Mouse (Mus musculus): ENCODE results near the gene Nol8. TPM values are rescaled to one million over a fixed set of nuclear protein-coding genes. Genes with fewer than 3 reads are reported as not detected.

Nol8 gene
- polyA plus RNA-seq, 1 experiment from 2014 or later, result 17.5 TPM

- Histone ChIP-seq H3K36me3 (peaks cover 56% of the 10 kb centered on the region), H3K4me3 (no peak overlapping the region), H3K9ac (no peak overlapping the region), H3K27me3 (no peaks in the 10 kb centered on the region), H3K27ac (no peak overlapping the region), H3K4me2 (no peak overlapping the region), H3K9me3 (no peaks in the 10 kb centered on the region), H3K4me1 (no peaks in the 10 kb centered on the region)
- no peak for ATAC-seq (ENCODE audit: insufficient number of reproducible peaks, insufficient read depth, low FRiP score, low TSS enrichment, low read depth)
- 95% methylated on average over 5 of the region's 5 CpGs for WGBS
These were observed 38.2 kb downstream of the Nol8 start for GRCm38 (mm10) chr13:49691056-49691455.

- 89% methylated on average over 11 of the region's 11 CpGs for WGBS
- H3K36me3 ChIP-seq, result peaks cover 81% of the 10 kb centered on the region
These were observed 50.4 kb downstream of the Nol8 start for GRCm38 (mm10) chr13:49703216-49703779.

GRCm38 (mm10) chr13:49706032-49706690 lies 53.3 kb downstream of the Nol8 start:
- peaks cover 94% of the 10 kb centered on the region for H3K36me3 ChIP-seq
- no peak for ATAC-seq (ENCODE audit: insufficient number of reproducible peaks, insufficient read depth, low FRiP score, low TSS enrichment, low read depth)
- WGBS, result 88% methylated on average over 3 of the region's 3 CpGs

More at GRCm38 (mm10) chr13:49703216-49703779, 50.4 kb downstream of the Nol8 start:
- H3K9ac ChIP-seq, result no peak overlapping the region
- H3K27me3 ChIP-seq, result no peaks in the 10 kb centered on the region
- H3K27ac ChIP-seq, result no peak overlapping the region
- no peaks in the 10 kb centered on the region for H3K4me1 ChIP-seq
- H3K9me3 ChIP-seq, result no peaks in the 10 kb centered on the region
- H3K4me3 ChIP-seq, result no peak overlapping the region
- no peak for ATAC-seq (ENCODE audit: insufficient number of reproducible peaks, insufficient read depth, low FRiP score, low TSS enrichment, low read depth)
- no peak overlapping the region for H3K4me2 ChIP-seq

GRCm38 (mm10) chr13:49708311-49708710 lies 55.4 kb downstream of the Nol8 start:
- peaks cover 93% of the 10 kb centered on the region for H3K36me3 ChIP-seq
- ATAC-seq (ENCODE audit: insufficient number of reproducible peaks, insufficient read depth, low FRiP score, low TSS enrichment, low read depth), result no peak
- H3K9ac ChIP-seq, result no peak overlapping the region
- no peaks in the 10 kb centered on the region for H3K4me1 ChIP-seq
- no peak overlapping the region for H3K27ac ChIP-seq
- WGBS, result 90% methylated on average over 8 of the region's 8 CpGs
- H3K27me3 ChIP-seq, result no peaks in the 10 kb centered on the region
- no peak overlapping the region for H3K4me3 ChIP-seq
- no peak overlapping the region for H3K4me2 ChIP-seq
- no peaks in the 10 kb centered on the region for H3K9me3 ChIP-seq

More at GRCm38 (mm10) chr13:49706032-49706690, 53.3 kb downstream of the Nol8 start:
- no peak overlapping the region for H3K9ac ChIP-seq
- H3K4me3 ChIP-seq, result no peak overlapping the region
- H3K4me2 ChIP-seq, result no peak overlapping the region
- no peaks in the 10 kb centered on the region for H3K4me1 ChIP-seq
- no peaks in the 10 kb centered on the region for H3K27me3 ChIP-seq
- H3K9me3 ChIP-seq, result no peaks in the 10 kb centered on the region
- no peak overlapping the region for H3K27ac ChIP-seq

GRCm38 (mm10) chr13:49712047-49712721 lies 59.3 kb downstream of the Nol8 start:
- H3K27ac ChIP-seq, result no peak overlapping the region
- no peaks in the 10 kb centered on the region for H3K4me1 ChIP-seq
- H3K27me3 ChIP-seq, result no peaks in the 10 kb centered on the region
- no peak overlapping the region for H3K9ac ChIP-seq
- H3K36me3 ChIP-seq, result peaks cover 91% of the 10 kb centered on the region
- 91% methylated on average over 12 of the region's 12 CpGs for WGBS
- H3K9me3 ChIP-seq, result no peaks in the 10 kb centered on the region
- no peak for ATAC-seq (ENCODE audit: insufficient number of reproducible peaks, insufficient read depth, low FRiP score, low TSS enrichment, low read depth)
- no peak overlapping the region for H3K4me3 ChIP-seq
- H3K4me2 ChIP-seq, result no peak overlapping the region

GRCm38 (mm10) chr13:49719310-49719709 lies 66.4 kb downstream of the Nol8 start:
- Histone ChIP-seq H3K4me1 (no peaks in the 10 kb centered on the region), H3K36me3 (peaks cover 99% of the 10 kb centered on the region), H3K27me3 (no peaks in the 10 kb centered on the region), H3K9me3 (no peaks in the 10 kb centered on the region), H3K27ac (no peak overlapping the region), H3K4me2 (no peak overlapping the region), H3K9ac (no peak overlapping the region), H3K4me3 (no peak overlapping the region)
- WGBS, result 87% methylated on average over 3 of the region's 3 CpGs
- ATAC-seq (ENCODE audit: insufficient number of reproducible peaks, insufficient read depth, low FRiP score, low TSS enrichment, low read depth), result no peak

Other genes starting within 250 kb of the Nol8 start
- gene Ippk, start 231.8 kb upstream of the Nol8 start, polyA plus RNA-seq (2015; fragmentation: Nextera tagmentation; extraction: Ambion mirVana), result 13.7 and 14.4 TPM in 2 replicates
- 1.4 and 2.7 TPM in 2 replicates for gene Tes3-ps, start 159.8 kb upstream of the Nol8 start, polyA plus RNA-seq (2015; fragmentation: Nextera tagmentation; extraction: Ambion mirVana)
- gene Ecm2, start 148.3 kb upstream of the Nol8 start, polyA plus RNA-seq (2015; fragmentation: Nextera tagmentation; extraction: Ambion mirVana), result 1.3 and 1.4 TPM in 2 replicates
- gene Aspn, start 108.6 kb upstream of the Nol8 start, polyA plus RNA-seq (2015; fragmentation: Nextera tagmentation; extraction: Ambion mirVana), result 62.9 and 89.3 TPM in 2 replicates
- gene Omd, start 70.6 kb upstream of the Nol8 start, polyA plus RNA-seq (2015; fragmentation: Nextera tagmentation; extraction: Ambion mirVana), result 14.6 and 18.8 TPM in 2 replicates
- gene Ogn, start 45.0 kb upstream of the Nol8 start, polyA plus RNA-seq (2015; fragmentation: Nextera tagmentation; extraction: Ambion mirVana), result 90.4 and 112 TPM in 2 replicates
- gene Cenpp, start 293 bp upstream of the Nol8 start, polyA plus RNA-seq (2015; fragmentation: Nextera tagmentation; extraction: Ambion mirVana), result 27.2 and 29.4 TPM in 2 replicates
- 66.6 and 75.3 TPM in 2 replicates for gene Iars, start 29.0 kb downstream of the Nol8 start, polyA plus RNA-seq (2015; fragmentation: Nextera tagmentation; extraction: Ambion mirVana)
- not detected in 2 replicates for gene Gm30302, start 145.9 kb downstream of the Nol8 start, polyA plus RNA-seq (2015; fragmentation: Nextera tagmentation; extraction: Ambion mirVana)

Data from embryonic facial prominence, embryonic 13.5 days (tissue).